In genomic region chr4:118542510-118543157, GRCm38 (mm10) we compare ENCODE assay signal across 9 mouse cellular contexts. TPM values are rescaled to one million over a fixed set of nuclear protein-coding genes. Genes with fewer than 3 reads are reported as not detected.
A peak's percentile ranks its signal among the peaks of the same experiment; 100 is the strongest.
DNase-seq lines count a peak whose midpoint lies in the region; ATAC-seq and TF ChIP-seq lines count a peak whose summit lies in the region.
"Had no signal": no experiment of that assay in that cellular context is flagged by ENCODE, and none has a peak within 500 bp of the region (broad histone marks: within the 10 kb centered on the region; RNA-seq: fewer than 3 reads in every experiment).

No protein-coding gene starts in this region.

- H3K36me3 ChIP-seq in heart, embryonic 11.5 days (ENCODE audit: control insufficient read depth, insufficient read depth, low read length) = no peaks in the 10 kb centered on the region
- no peaks in the 10 kb centered on the region for H3K36me3 ChIP-seq in heart, adult 2 months (ENCODE audit: control insufficient read depth, insufficient read depth, low read length)
- no peaks in the 10 kb centered on the region for H3K36me3 ChIP-seq in embryonic facial prominence, embryonic 15.5 days
- no peaks in the 10 kb centered on the region for H3K36me3 ChIP-seq in liver, postnatal 0 days (replicated peaks; ENCODE audit: insufficient read depth, low read length)

- intact Hi-C loops in heart, adult 2 months (cut with DNase I) = no loop called here

- H3K9me3 ChIP-seq in heart, embryonic 11.5 days (replicated peaks; ENCODE audit: control insufficient read depth, low read length) = no peaks in the 10 kb centered on the region
- H3K9me3 ChIP-seq in embryonic facial prominence, embryonic 15.5 days (replicated peaks) = no peaks in the 10 kb centered on the region
- no peaks in the 10 kb centered on the region for H3K9me3 ChIP-seq in liver, postnatal 0 days (ENCODE audit: low read length)

- H3K4me3 ChIP-seq in heart, embryonic 11.5 days (ENCODE audit: low read depth, low read length) = peak overlapping the region; percentile 42; the same call in 1 of the 2 replicates
- H3K4me3 ChIP-seq in heart, adult 2 months = no peak overlapping the region
- peak overlapping the region; percentile 33 for H3K4me3 ChIP-seq in embryonic facial prominence, embryonic 15.5 days (replicated peaks)
- peak overlapping the region; percentile 45; the same call in 1 of the 2 replicates for H3K4me3 ChIP-seq in liver, postnatal 0 days (ENCODE audit: low read depth, low read length)

- TF ChIP-seq POLR2A in heart, adult 2 months (IDR thresholded peaks at IDR 0.05; ENCODE audit: insufficient read depth, low read depth, low read length) = no peak

- no peak for TF ChIP-seq EP300 in heart, adult 2 months (IDR thresholded peaks at IDR 0.05; ENCODE audit: insufficient read depth, low read depth, low read length)
- TF ChIP-seq EP300 in liver, postnatal 0 days (IDR thresholded peaks at IDR 0.05; ENCODE audit: low read depth) = no peak

- H3K9ac ChIP-seq in heart, embryonic 11.5 days (ENCODE audit: low read depth, low read length) = no peak overlapping the region
- no peak overlapping the region for H3K9ac ChIP-seq in heart, adult 2 months (ENCODE audit: low read depth, low read length)
- H3K9ac ChIP-seq in embryonic facial prominence, embryonic 15.5 days = no peak overlapping the region
- 0 out of 2 replicates have a peak overlapping the region, but pooled peaks have one; percentile 8 for H3K9ac ChIP-seq in liver, postnatal 0 days (replicated peaks)

- peak overlapping the region; percentile 79 for H3K4me2 ChIP-seq in heart, embryonic 11.5 days
- H3K4me2 ChIP-seq in embryonic facial prominence, embryonic 15.5 days (replicated peaks) = peak overlapping the region; percentile 57
- peak overlapping the region; percentile 73 for H3K4me2 ChIP-seq in liver, postnatal 0 days (ENCODE audit: low read depth, low read length)

- no peak for DNase-seq in heart, adult 2 months
- peak; percentile 36 to 67 for DNase-seq in lung, adult 18-20 months
- no peak for DNase-seq in lung, postnatal 4 days
- no peak for DNase-seq in liver, postnatal 0 days
- no peak for DNase-seq in B cell, adult 2 months
- DNase-seq in adipocyte (ENCODE audit: low spot score) = no peak

- TF ChIP-seq CTCF in heart, adult 2 months (IDR thresholded peaks at IDR 0.05) = no peak
- TF ChIP-seq CTCF in liver, postnatal 0 days (IDR thresholded peaks at IDR 0.05; ENCODE audit: low read depth) = no peak

- H3K27me3 ChIP-seq in heart, embryonic 11.5 days (ENCODE audit: control insufficient read depth, insufficient read depth, low read length) = peaks cover 10% of the 10 kb centered on the region
- no peaks in the 10 kb centered on the region; the same call in 1 of the 2 replicates for H3K27me3 ChIP-seq in heart, adult 2 months (ENCODE audit: control insufficient read depth, insufficient read depth, low read length)
- no peaks in the 10 kb centered on the region for H3K27me3 ChIP-seq in embryonic facial prominence, embryonic 15.5 days
- H3K27me3 ChIP-seq in liver, postnatal 0 days (ENCODE audit: insufficient read depth, low read length) = no peaks in the 10 kb centered on the region

- WGBS in heart, embryonic 11.5 days (ENCODE audit: insufficient replicate concordance) = 50% methylated on average over 9 of the region's 9 CpGs
- 49% methylated on average over 9 of the region's 9 CpGs for WGBS in heart, adult 2 months
- WGBS in embryonic facial prominence, embryonic 15.5 days = 38% methylated on average over 9 of the region's 9 CpGs
- WGBS in liver, postnatal 0 days (ENCODE audit: insufficient replicate concordance) = 47% methylated on average over 9 of the region's 9 CpGs

- H3K27ac ChIP-seq in heart, embryonic 11.5 days (ENCODE audit: low read depth, low read length) = no peak overlapping the region
- no peak overlapping the region for H3K27ac ChIP-seq in heart, adult 2 months
- peak overlapping the region; percentile 76 for H3K27ac ChIP-seq in embryonic facial prominence, embryonic 15.5 days (replicated peaks)
- H3K27ac ChIP-seq in liver, postnatal 0 days (ENCODE audit: low read depth) = peak overlapping the region; percentile 90

- H3K79me2 ChIP-seq in heart, adult 2 months (replicated peaks; ENCODE audit: control insufficient read depth, insufficient read depth, low read length) = no peaks in the 10 kb centered on the region

- peaks cover 6% of the 10 kb centered on the region for H3K4me1 ChIP-seq in heart, embryonic 11.5 days (ENCODE audit: control insufficient read depth, insufficient read depth, low read length)
- no peaks in the 10 kb centered on the region for H3K4me1 ChIP-seq in heart, adult 2 months (ENCODE audit: control insufficient read depth, insufficient read depth, low read length)
- peaks cover 13% of the 10 kb centered on the region; the same call in 1 of the 2 replicates for H3K4me1 ChIP-seq in embryonic facial prominence, embryonic 15.5 days
- peaks cover 8% of the 10 kb centered on the region; the same call in 1 of the 2 replicates for H3K4me1 ChIP-seq in liver, postnatal 0 days (ENCODE audit: insufficient read depth)

- ATAC-seq in heart, embryonic 11.5 days (replicated peaks; ENCODE audit: insufficient number of reproducible peaks, low FRiP score, low TSS enrichment) = no peak
- ATAC-seq in embryonic facial prominence, embryonic 15.5 days (ENCODE audit: insufficient number of reproducible peaks, low FRiP score, low TSS enrichment, low read depth) = no peak
- ATAC-seq in liver, postnatal 0 days = no peak

RNA-seq across cellular contexts. Expression of gene Tmem125, which starts 1.2 kb away (rescaled TPM):
- 0.16 and 0.45 TPM in 2 replicates for polyA plus RNA-seq in heart, embryonic 11.5 days (2014; fragmentation: Nextera tagmentation; extraction: Ambion mirVana)
- total RNA-seq in heart, adult 2 months (2021) = not detected
- polyA plus RNA-seq in heart, adult 2 months (2012; rRNA removed) = 0.44 and 0.70 TPM in 2 replicates
- polyA plus RNA-seq in embryonic facial prominence, embryonic 15.5 days (2015; fragmentation: Nextera tagmentation; extraction: Ambion mirVana) = 11.7 and 17.4 TPM in 2 replicates
- polyA plus RNA-seq in liver, postnatal 0 days (2015; fragmentation: Nextera tagmentation; extraction: Ambion mirVana) = 3.7 and 4.4 TPM in 2 replicates

RNA-seq across cellular contexts. Expression of gene 2610528J11Rik, which starts 15.8 kb away (rescaled TPM):
- 0.31 and 0.39 TPM in 2 replicates for polyA plus RNA-seq in heart, embryonic 11.5 days (2014; fragmentation: Nextera tagmentation; extraction: Ambion mirVana)
- not detected for total RNA-seq in heart, adult 2 months (2021)
- 0.37 TPM in 1 of 2 replicates, not detected in the other for polyA plus RNA-seq in heart, adult 2 months (2012; rRNA removed)
- polyA plus RNA-seq in embryonic facial prominence, embryonic 15.5 days (2015; fragmentation: Nextera tagmentation; extraction: Ambion mirVana) = 15.3 and 18.6 TPM in 2 replicates
- 16.2 and 18.8 TPM in 2 replicates for polyA plus RNA-seq in liver, postnatal 0 days (2015; fragmentation: Nextera tagmentation; extraction: Ambion mirVana)
- total RNA-seq: heart, postnatal 4 days had no signal

RNA-seq across cellular contexts. Expression of gene Tie1, which starts 52.8 kb away (rescaled TPM):
- polyA plus RNA-seq in heart, embryonic 11.5 days (2014; fragmentation: Nextera tagmentation; extraction: Ambion mirVana) = 34.6 and 40.9 TPM in 2 replicates
- total RNA-seq in heart, adult 2 months (2021) = 10 to 100 TPM; 59.8 to 63.3 TPM
- polyA plus RNA-seq in heart, adult 2 months (2012; rRNA removed) = 66.8 and 82.3 TPM in 2 replicates
- polyA plus RNA-seq in embryonic facial prominence, embryonic 15.5 days (2015; fragmentation: Nextera tagmentation; extraction: Ambion mirVana) = 25.6 and 27.1 TPM in 2 replicates
- polyA plus RNA-seq in liver, postnatal 0 days (2015; fragmentation: Nextera tagmentation; extraction: Ambion mirVana) = 7.1 and 8.2 TPM in 2 replicates

Comparison
In these comparisons a context has a peak if more than half of its experiments do, and no peak if none do; other contexts are left out.
1. DNase-seq: peak in lung, adult 18-20 months (2 of 2); none in heart, adult 2 months (0 of 2), lung, postnatal 4 days (0 of 2), liver, postnatal 0 days (single experiment), B cell, adult 2 months (0 of 2) and adipocyte (single experiment).
2. H3K27ac ChIP-seq: peak in embryonic facial prominence, embryonic 15.5 days (single experiment) and liver, postnatal 0 days (single experiment); none in heart, embryonic 11.5 days (single experiment) and heart, adult 2 months (single experiment).
3. RNA of gene 2610528J11Rik, which starts 15.8 kb away (polyA plus RNA-seq): 15.3 to 18.6 TPM in embryonic facial prominence, embryonic 15.5 days and 16.2 to 18.8 TPM in liver, postnatal 0 days; 0.31 to 0.39 TPM in heart, embryonic 11.5 days and 0.37 TPM in heart, adult 2 months; every median in the first group is over 10 times any median in the second.
4. Peak in every context shown above with its lines, with median percentiles within 50 percentile points of each other: H3K4me2 ChIP-seq.